In genomic region chr5:122899777-122900557, GRCm38 (mm10) we compare ENCODE assay signal across 8 mouse cellular contexts. TPM values are rescaled to one million over a fixed set of nuclear protein-coding genes. Genes with fewer than 3 reads are reported as not detected.
A peak's percentile ranks its signal among the peaks of the same experiment; 100 is the strongest.
DNase-seq lines count a peak whose midpoint lies in the region; ATAC-seq and TF ChIP-seq lines count a peak whose summit lies in the region.

No protein-coding gene starts in this region.

- H3ac ChIP-seq in myocyte (ENCODE audit: control insufficient read depth, insufficient read length) = peak overlapping the region; percentile 81

- ATAC-seq in heart, embryonic 12.5 days (ENCODE audit: insufficient number of reproducible peaks, low FRiP score) = peak; percentile 98
- peak; percentile 98 for ATAC-seq in kidney, postnatal 0 days (replicated peaks; ENCODE audit: low FRiP score, low read depth)

- H3K9me3 ChIP-seq in erythroblast, embryonic 14.5 days (ENCODE audit: control insufficient read depth, low read length) = no peaks in the 10 kb centered on the region
- no peaks in the 10 kb centered on the region for H3K9me3 ChIP-seq in heart, embryonic 12.5 days (replicated peaks)
- no peaks in the 10 kb centered on the region for H3K9me3 ChIP-seq in kidney, postnatal 0 days (replicated peaks; ENCODE audit: low read length)

- WGBS in heart, embryonic 12.5 days = 1% methylated on average over 92 of the region's 120 CpGs
- 0% methylated on average over 81 of the region's 120 CpGs for WGBS in kidney, postnatal 0 days
- 2% methylated on average over 111 of the region's 120 CpGs for WGBS in liver, adult 2 months

- H3K79me2 ChIP-seq in liver, adult 2 months (ENCODE audit: control insufficient read depth, insufficient read depth, low read length) = peaks cover 6% of the 10 kb centered on the region; the same call in 1 of the 2 replicates
- H3K79me2 ChIP-seq in myocyte (ENCODE audit: control insufficient read depth, insufficient read depth) = peaks cover 10% of the 10 kb centered on the region

- peak overlapping the region; percentile 73 for H3K4me3 ChIP-seq in erythroblast, embryonic 14.5 days (replicated peaks)
- peak overlapping the region; percentile 98 for H3K4me3 ChIP-seq in heart, embryonic 12.5 days
- peak overlapping the region; percentile 85 for H3K4me3 ChIP-seq in kidney, postnatal 0 days (replicated peaks; ENCODE audit: low read depth, low read length)
- H3K4me3 ChIP-seq in liver, adult 2 months (ENCODE audit: insufficient read depth, low read depth, low read length) = peak overlapping the region; percentile 92
- peak overlapping the region; percentile 32 for H3K4me3 ChIP-seq in myocyte

- peak overlapping the region; percentile 89 for H3K27ac ChIP-seq in heart, embryonic 12.5 days (ENCODE audit: poor library complexity, severe bottlenecking)
- peak overlapping the region; percentile 93 for H3K27ac ChIP-seq in kidney, postnatal 0 days
- peak overlapping the region; percentile 68 for H3K27ac ChIP-seq in liver, adult 2 months (replicated peaks; ENCODE audit: insufficient read depth, low read depth, low read length)

- peak; percentile 15; the same call in 1 of the 2 replicates for TF ChIP-seq CTCF in kidney, postnatal 0 days (IDR thresholded peaks at IDR 0.05; ENCODE audit: low read depth)
- TF ChIP-seq CTCF in liver, adult 2 months (IDR thresholded peaks at IDR 0.05; ENCODE audit: low read depth, low read length) = no peak

- H3K4me2 ChIP-seq in heart, embryonic 12.5 days = peak overlapping the region; percentile 96
- H3K4me2 ChIP-seq in kidney, postnatal 0 days (ENCODE audit: low read length) = peak overlapping the region; percentile 92
- H3K4me2 ChIP-seq in myocyte (ENCODE audit: low read depth) = peak overlapping the region; percentile 97

- H3K36me3 ChIP-seq in erythroblast, embryonic 14.5 days (ENCODE audit: control insufficient read depth) = 0 out of 2 replicates have a peak, but pooled peaks cover 2% of the 10 kb centered on the region
- no peaks in the 10 kb centered on the region for H3K36me3 ChIP-seq in heart, embryonic 12.5 days
- no peaks in the 10 kb centered on the region for H3K36me3 ChIP-seq in kidney, postnatal 0 days (ENCODE audit: insufficient read depth, low read length)
- H3K36me3 ChIP-seq in liver, adult 2 months (ENCODE audit: control insufficient read depth, insufficient read depth, low read length) = no peaks in the 10 kb centered on the region
- no peaks in the 10 kb centered on the region for H3K36me3 ChIP-seq in myocyte (ENCODE audit: control insufficient read depth, insufficient read depth)

- H3K9ac ChIP-seq in heart, embryonic 12.5 days = peak overlapping the region; percentile 99
- H3K9ac ChIP-seq in kidney, postnatal 0 days (ENCODE audit: low read depth, low read length) = peak overlapping the region; percentile 89
- H3K9ac ChIP-seq in liver, adult 2 months (ENCODE audit: low read depth, low read length) = peak overlapping the region; percentile 99

- no peaks in the 10 kb centered on the region for H3K27me3 ChIP-seq in erythroblast, embryonic 14.5 days (ENCODE audit: control insufficient read depth)
- H3K27me3 ChIP-seq in heart, embryonic 12.5 days (replicated peaks) = no peaks in the 10 kb centered on the region
- no peaks in the 10 kb centered on the region for H3K27me3 ChIP-seq in kidney, postnatal 0 days (ENCODE audit: insufficient read depth, low read length)
- H3K27me3 ChIP-seq in liver, adult 2 months (ENCODE audit: control insufficient read depth, insufficient read depth, low read length) = no peaks in the 10 kb centered on the region
- no peaks in the 10 kb centered on the region for H3K27me3 ChIP-seq in myocyte (ENCODE audit: control insufficient read depth, insufficient read depth, insufficient read length)

- peak; percentile 92 for DNase-seq in CD4-positive helper T cell, adult 2 months (ENCODE audit: low read depth, low spot score)
- peak; percentile 78 for DNase-seq in brain, embryonic 18.5 days (ENCODE audit: low read depth, low spot score)
- DNase-seq in kidney, postnatal 0 days (ENCODE audit: low spot score) = peak; percentile 92
- DNase-seq in liver, adult 2 months (ENCODE audit: extremely low read depth, low read depth, low spot score) = peak; percentile 63
- DNase-seq in spleen, postnatal 4 days (ENCODE audit: low spot score in 2 of 2) = peak; percentile 88 to 94

- peaks cover 80% of the 10 kb centered on the region for H3K4me1 ChIP-seq in erythroblast, embryonic 14.5 days (ENCODE audit: control insufficient read depth)
- H3K4me1 ChIP-seq in heart, embryonic 12.5 days (replicated peaks) = peaks cover 35% of the 10 kb centered on the region
- peaks cover 12% of the 10 kb centered on the region for H3K4me1 ChIP-seq in kidney, postnatal 0 days (replicated peaks; ENCODE audit: insufficient read depth, low read length)
- H3K4me1 ChIP-seq in liver, adult 2 months (ENCODE audit: control insufficient read depth, insufficient read depth, low read length) = peaks cover 12% of the 10 kb centered on the region

- TF ChIP-seq POLR2A in liver, adult 2 months (IDR thresholded peaks at IDR 0.05; ENCODE audit: extremely low read depth, insufficient read depth, low read length) = no peak
- peak; percentile 74 for TF ChIP-seq POLR2A in myocyte (IDR thresholded peaks at IDR 0.05; ENCODE audit: insufficient read length, low read depth)

TF ChIP-seq in myocyte, 11 proteins besides CTCF, POLR2A, EP300 and RAD21:
- TF ChIP-seq POLR2AphosphoS2 (IDR thresholded peaks at IDR 0.05; ENCODE audit: insufficient read length, low read depth) = peak; percentile 35
- TF ChIP-seq MYOD1 (IDR thresholded peaks at IDR 0.05; ENCODE audit: control insufficient read depth in 1 of 3, insufficient read length in 2 of 3, low read depth in 2 of 3) = no peak

RNA-seq across cellular contexts. Expression of gene Rnf34, which starts 50.1 kb away (rescaled TPM):
- 0.64 and 0.77 TPM in 2 replicates for polyA plus RNA-seq in erythroblast, embryonic 14.5 days (2012)
- 26.2 and 32.4 TPM in 2 replicates for polyA plus RNA-seq in heart, embryonic 12.5 days (2016; fragmentation: Nextera tagmentation; extraction: Ambion mirVana)
- 33.3 and 33.9 TPM in 2 replicates for polyA plus RNA-seq in kidney, postnatal 0 days (2015; fragmentation: Nextera tagmentation; extraction: Ambion mirVana)
- total RNA-seq in liver, adult 2 months (2014; rRNA removed) = 4.1 and 5.3 TPM in 2 replicates
- 3.4 TPM in 2 replicates for polyA plus RNA-seq in liver, adult 2 months (2012; rRNA removed)
- polyA plus RNA-seq in myocyte (2012; fragmentation: generic; extraction: Trizol) = 8.2 TPM

Comparison
In these comparisons a context has a peak if more than half of its experiments do, and no peak if none do; other contexts are left out.
1. Peak in every context shown above with its lines: DNase-seq, ATAC-seq, H3K4me3 ChIP-seq and H3K27ac ChIP-seq.
2. H3K4me3 ChIP-seq: peak in every context shown above with its lines; median percentile 98 in heart, embryonic 12.5 days; 92 in liver, adult 2 months; 85 in kidney, postnatal 0 days; 73 in erythroblast, embryonic 14.5 days; 32 in myocyte.